Mouse (Mus musculus): ENCODE measurements around the gene Iqcg. TPM values are rescaled to one million over a fixed set of nuclear protein-coding genes. Genes with fewer than 3 reads are reported as not detected.

The Iqcg gene
- polyA plus RNA-seq, 1 experiment from 2014 or later, result 4.5 TPM

DNA sequence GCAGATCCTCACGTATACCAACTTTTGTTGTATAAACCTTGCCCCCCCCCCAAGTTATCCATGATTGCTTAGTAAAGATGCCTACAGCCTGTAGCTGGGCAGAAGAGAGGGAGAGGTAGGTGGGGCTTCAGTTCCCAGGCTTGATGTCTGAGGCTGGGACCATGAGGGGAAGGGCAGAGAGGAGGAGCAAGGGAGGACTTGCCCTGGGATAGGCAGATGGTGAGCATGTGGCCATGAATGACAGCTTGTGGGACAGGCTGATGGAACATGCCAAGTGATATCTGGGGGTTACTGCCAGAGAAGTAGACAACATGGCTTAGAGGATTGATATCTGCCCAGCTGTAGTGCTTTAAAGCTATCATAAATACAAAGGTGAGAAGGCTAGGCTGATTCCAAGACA is 8.0 kb downstream of the Iqcg start:
- Histone ChIP-seq H3K9ac (no peak overlapping the region), H3K27ac (no peak overlapping the region), H3K27me3 (no peaks in the 10 kb centered on the region), H3K9me3 (no peaks in the 10 kb centered on the region), H3K4me1 (no peaks in the 10 kb centered on the region), H3K4me2 (no peak overlapping the region), H3K36me3 (replicated peaks) (no peaks in the 10 kb centered on the region), H3K4me3 (replicated peaks) (no peak overlapping the region)
- 92% methylated on average over 1 of the region's 1 CpGs for WGBS
- ATAC-seq (ENCODE audit: low FRiP score), result no peak

DNA sequence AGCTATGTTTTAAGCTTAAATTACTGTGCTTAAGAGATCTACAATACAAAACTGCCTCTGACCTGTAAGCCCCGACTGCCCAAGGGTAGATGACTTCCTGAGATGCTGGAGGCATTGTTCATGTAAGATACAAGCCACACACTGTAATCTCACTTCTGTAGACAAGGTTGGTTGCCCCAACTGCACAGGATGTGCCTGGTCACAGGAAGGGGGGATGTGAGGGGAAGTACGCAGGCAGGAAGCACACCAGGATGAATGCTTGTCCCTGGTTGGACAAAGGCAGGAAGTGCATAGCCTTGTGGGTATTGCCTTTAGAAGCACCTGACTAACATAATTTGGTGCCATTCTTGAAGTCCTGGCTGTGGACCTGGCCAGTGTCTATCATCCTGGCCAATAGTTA is 12.8 kb downstream of the Iqcg start:
- H3K9ac ChIP-seq, result no peak overlapping the region
- no peak overlapping the region for H3K4me2 ChIP-seq
- no peak for ATAC-seq (ENCODE audit: low FRiP score)
- H3K36me3 ChIP-seq (replicated peaks), result no peaks in the 10 kb centered on the region
- no peak overlapping the region for H3K4me3 ChIP-seq (replicated peaks)
- H3K4me1 ChIP-seq, result no peaks in the 10 kb centered on the region
- H3K9me3 ChIP-seq, result no peaks in the 10 kb centered on the region
- 79% methylated on average over 2 of the region's 2 CpGs for WGBS
- no peaks in the 10 kb centered on the region for H3K27me3 ChIP-seq
- no peak overlapping the region for H3K27ac ChIP-seq

DNA sequence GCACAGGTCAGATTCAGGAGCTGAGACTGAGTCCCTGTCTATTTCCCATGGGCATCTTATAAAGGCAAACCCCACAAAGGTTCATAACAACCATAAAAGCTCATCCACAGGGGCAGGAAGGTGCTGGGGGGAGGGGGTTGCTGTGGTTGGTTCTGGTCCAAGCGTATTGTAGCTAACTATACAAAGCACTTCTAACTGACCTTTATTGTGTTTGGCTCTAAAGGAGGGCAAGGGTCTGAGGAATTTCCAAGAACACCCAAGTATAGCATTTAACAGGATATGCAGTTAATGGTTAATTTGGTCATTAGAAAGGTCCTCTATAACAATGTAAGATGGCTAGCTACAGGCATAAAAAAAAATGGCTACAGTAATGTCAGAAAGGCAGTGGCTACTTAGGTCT is 13.3 kb downstream of the Iqcg start:
- no peaks in the 10 kb centered on the region for H3K36me3 ChIP-seq (replicated peaks)
- H3K4me1 ChIP-seq, result no peaks in the 10 kb centered on the region
- whole genome bisulfite sequencing, result 71% methylated on average over 1 of the region's 1 CpGs
- H3K4me2 ChIP-seq, result no peak overlapping the region
- no peak overlapping the region for H3K4me3 ChIP-seq (replicated peaks)
- H3K27me3 ChIP-seq, result no peaks in the 10 kb centered on the region
- H3K27ac ChIP-seq, result no peak overlapping the region
- H3K9ac ChIP-seq, result no peak overlapping the region
- no peaks in the 10 kb centered on the region for H3K9me3 ChIP-seq
- no peak for ATAC-seq (ENCODE audit: low FRiP score)

DNA sequence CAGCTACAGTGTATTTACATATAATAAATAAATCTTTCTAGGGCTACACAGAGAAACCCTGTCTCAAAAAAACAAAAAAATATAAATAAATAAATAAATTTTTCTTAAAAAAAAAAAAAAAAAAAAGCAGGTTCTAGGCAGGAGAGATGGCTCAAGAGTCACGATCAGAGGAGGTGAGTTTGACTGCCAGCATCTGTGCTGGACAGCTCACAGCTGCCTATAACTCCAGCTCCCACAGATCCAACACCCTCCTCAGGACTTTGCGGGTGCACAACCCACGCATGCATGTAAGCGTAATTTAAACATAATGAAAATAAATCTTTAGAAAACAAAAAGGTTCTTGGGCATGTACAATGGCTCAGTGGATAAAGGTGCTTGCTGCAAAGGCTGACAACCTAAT is 20.0 kb downstream of the Iqcg start:
- no peaks in the 10 kb centered on the region for H3K36me3 ChIP-seq (replicated peaks)
- no peaks in the 10 kb centered on the region for H3K4me1 ChIP-seq
- H3K27me3 ChIP-seq, result no peaks in the 10 kb centered on the region
- no peak overlapping the region for H3K9ac ChIP-seq
- no peak overlapping the region for H3K4me3 ChIP-seq (replicated peaks)
- ATAC-seq (ENCODE audit: low FRiP score), result no peak
- H3K27ac ChIP-seq, result no peak overlapping the region
- H3K4me2 ChIP-seq, result no peak overlapping the region
- WGBS, result 83% methylated on average over 4 of the region's 4 CpGs
- H3K9me3 ChIP-seq, result no peaks in the 10 kb centered on the region

DNA sequence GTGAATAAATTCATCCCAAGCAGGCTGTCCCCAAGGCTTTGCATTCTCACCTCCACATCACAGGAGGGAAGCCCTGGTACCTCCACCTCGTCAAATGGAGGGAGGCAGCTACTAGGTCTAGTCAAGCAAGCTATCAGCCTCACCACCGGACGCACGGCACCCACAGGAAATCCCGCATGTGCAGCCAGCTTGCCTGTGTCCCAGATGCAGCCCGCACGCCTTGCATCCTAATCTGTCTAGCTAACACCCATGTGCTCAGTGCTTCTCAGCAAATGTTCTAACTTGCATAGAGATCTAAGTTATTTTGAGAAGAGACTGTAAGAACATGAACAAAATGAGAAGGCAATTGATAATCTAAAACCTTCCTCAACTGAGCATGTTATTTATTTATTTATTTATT is 29.7 kb downstream of the Iqcg start:
- Histone ChIP-seq H3K36me3 (replicated peaks) (no peaks in the 10 kb centered on the region), H3K9ac (no peak overlapping the region), H3K27me3 (no peaks in the 10 kb centered on the region), H3K4me3 (replicated peaks) (no peak overlapping the region), H3K9me3 (no peaks in the 10 kb centered on the region), H3K27ac (no peak overlapping the region), H3K4me1 (0 out of 2 replicates have a peak, but pooled peaks cover 3% of the 10 kb centered on the region), H3K4me2 (no peak overlapping the region)
- 95% methylated on average over 7 of the region's 7 CpGs for WGBS
- ATAC-seq (ENCODE audit: low FRiP score), result no peak

DNA sequence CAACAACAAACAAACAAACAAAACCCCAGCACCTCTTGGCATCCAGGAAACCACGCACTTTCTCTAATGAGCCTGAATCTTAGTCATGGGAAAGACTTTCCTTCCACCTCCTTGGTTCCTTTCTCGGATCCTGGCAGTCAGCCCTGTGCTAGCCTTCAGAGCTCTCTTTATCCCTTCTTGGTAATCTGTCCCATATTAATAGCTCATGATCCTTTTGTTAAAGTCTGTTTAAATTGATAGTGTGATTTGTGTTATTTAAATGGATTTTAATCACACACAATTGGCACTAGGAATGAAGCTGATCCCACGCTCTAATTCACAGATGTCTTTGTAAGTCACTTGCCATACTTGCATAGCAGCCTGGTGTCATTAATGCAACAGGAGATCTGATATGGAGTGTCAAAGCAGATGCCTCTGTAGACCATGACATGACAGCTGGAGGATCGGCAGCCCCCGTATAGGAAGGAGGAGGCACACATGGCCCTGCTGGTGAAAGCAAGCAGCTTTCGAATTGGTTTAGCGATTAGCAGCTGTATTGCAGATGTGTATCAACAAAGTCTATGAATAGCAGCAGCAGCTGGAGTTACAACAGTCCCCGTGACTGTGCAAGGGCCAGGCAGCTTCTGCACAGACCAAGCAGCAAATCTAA is 31.4 kb downstream of the Iqcg start:
- Histone ChIP-seq H3K4me3 (replicated peaks) (no peak overlapping the region), H3K36me3 (replicated peaks) (no peaks in the 10 kb centered on the region), H3K4me1 (0 out of 2 replicates have a peak, but pooled peaks cover 3% of the 10 kb centered on the region), H3K27me3 (no peaks in the 10 kb centered on the region), H3K9ac (no peak overlapping the region), H3K27ac (no peak overlapping the region), H3K4me2 (no peak overlapping the region), H3K9me3 (no peaks in the 10 kb centered on the region)
- no peak for ATAC-seq (ENCODE audit: low FRiP score)
- 80% methylated on average over 8 of the region's 8 CpGs for WGBS

DNA sequence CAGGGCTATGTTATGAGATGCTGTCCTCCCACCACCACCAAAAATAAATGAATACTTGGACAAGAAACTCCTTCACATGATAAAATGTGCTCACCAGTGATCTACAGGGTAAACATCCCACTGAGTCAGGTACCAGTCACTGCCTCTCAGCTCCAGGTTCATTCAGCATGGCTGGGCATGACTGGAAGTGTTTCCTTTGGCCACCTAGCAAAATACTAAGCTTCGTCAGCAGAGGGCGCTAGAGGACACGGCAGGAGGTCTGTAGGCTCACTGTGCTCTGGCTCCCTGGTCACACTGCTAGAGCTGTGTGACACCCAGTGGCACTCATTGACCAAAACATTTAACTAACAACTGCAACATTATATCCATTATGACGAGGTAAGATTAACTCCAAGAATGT is 32.3 kb downstream of the Iqcg start:
- Histone ChIP-seq H3K9me3 (no peaks in the 10 kb centered on the region), H3K27me3 (no peaks in the 10 kb centered on the region), H3K27ac (no peak overlapping the region), H3K4me3 (replicated peaks) (no peak overlapping the region), H3K36me3 (replicated peaks) (no peaks in the 10 kb centered on the region), H3K9ac (no peak overlapping the region), H3K4me1 (0 out of 2 replicates have a peak, but pooled peaks cover 3% of the 10 kb centered on the region), H3K4me2 (no peak overlapping the region)
- 6% methylated on average over 4 of the region's 4 CpGs for WGBS
- ATAC-seq (ENCODE audit: low FRiP score), result peak; percentile 71; the same call in 1 of the 2 replicates

DNA sequence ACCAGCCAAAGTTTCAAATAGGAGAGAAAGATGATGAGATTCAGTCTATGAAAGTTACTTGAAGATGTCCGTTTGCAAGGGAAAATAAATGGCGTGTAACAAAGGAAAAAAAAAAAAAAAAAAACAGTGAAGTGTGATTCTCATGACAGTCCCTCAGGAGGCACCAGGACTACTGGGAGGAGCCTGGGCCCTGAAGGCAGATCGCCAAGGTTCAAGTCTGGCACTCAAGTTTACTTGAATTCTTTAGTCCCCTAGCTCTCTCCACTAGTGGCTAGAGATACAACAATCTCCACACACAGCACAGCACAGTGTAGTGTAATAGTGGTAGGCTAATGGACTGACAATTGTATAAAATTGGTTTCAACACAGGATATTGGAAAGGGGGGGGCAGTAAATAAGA is 34.6 kb downstream of the Iqcg start:
- no peak overlapping the region for H3K4me2 ChIP-seq
- no peak for ATAC-seq (ENCODE audit: low FRiP score)
- H3K4me1 ChIP-seq, result 0 out of 2 replicates have a peak, but pooled peaks cover 3% of the 10 kb centered on the region
- no peak overlapping the region for H3K27ac ChIP-seq
- no peak overlapping the region for H3K9ac ChIP-seq
- 85% methylated on average over 3 of the region's 3 CpGs for WGBS
- H3K36me3 ChIP-seq (replicated peaks), result 0 out of 2 replicates have a peak, but pooled peaks cover 5% of the 10 kb centered on the region
- no peaks in the 10 kb centered on the region for H3K9me3 ChIP-seq
- no peaks in the 10 kb centered on the region for H3K27me3 ChIP-seq
- H3K4me3 ChIP-seq (replicated peaks), result no peak overlapping the region

DNA sequence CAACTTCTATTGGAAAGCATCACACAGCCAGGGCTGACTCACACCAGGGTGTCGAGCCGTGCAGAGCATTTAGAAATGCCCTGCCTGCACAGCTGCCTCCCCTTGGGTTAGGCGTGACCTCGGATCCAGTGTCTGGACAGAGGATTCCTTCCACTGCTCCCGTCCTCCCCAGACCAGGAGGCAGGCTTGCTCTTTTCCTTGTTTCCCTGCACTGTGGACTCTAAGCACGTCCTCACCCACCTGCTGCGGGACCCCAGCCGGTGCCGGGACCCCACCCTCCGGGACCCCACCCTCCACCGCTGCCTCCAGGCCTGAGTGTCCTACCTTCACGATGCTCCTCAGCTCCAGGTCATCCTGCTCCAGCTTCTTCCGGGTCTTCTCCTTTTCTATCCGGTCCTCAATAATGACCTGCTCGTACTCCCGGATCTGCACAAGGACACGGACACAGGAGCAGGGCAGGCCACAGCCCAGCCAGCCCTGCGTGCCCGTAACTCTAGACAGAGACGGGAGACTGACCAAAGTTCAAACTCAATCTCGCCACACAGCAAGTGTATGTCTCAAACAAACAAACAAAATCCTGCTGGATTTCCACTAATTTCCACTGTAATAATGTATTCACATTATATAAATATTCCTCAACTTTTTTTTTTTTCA is 36.8 kb downstream of the Iqcg start:
- 80% methylated on average over 21 of the region's 21 CpGs for WGBS
- no peak for ATAC-seq (ENCODE audit: low FRiP score)
- no peak overlapping the region for H3K27ac ChIP-seq
- no peak overlapping the region for H3K9ac ChIP-seq
- H3K36me3 ChIP-seq (replicated peaks), result peaks cover 9% of the 10 kb centered on the region; the same call in 1 of the 2 replicates
- no peaks in the 10 kb centered on the region for H3K4me1 ChIP-seq
- H3K9me3 ChIP-seq, result no peaks in the 10 kb centered on the region
- no peak overlapping the region for H3K4me2 ChIP-seq
- H3K27me3 ChIP-seq, result no peaks in the 10 kb centered on the region
- no peak overlapping the region for H3K4me3 ChIP-seq (replicated peaks)

DNA sequence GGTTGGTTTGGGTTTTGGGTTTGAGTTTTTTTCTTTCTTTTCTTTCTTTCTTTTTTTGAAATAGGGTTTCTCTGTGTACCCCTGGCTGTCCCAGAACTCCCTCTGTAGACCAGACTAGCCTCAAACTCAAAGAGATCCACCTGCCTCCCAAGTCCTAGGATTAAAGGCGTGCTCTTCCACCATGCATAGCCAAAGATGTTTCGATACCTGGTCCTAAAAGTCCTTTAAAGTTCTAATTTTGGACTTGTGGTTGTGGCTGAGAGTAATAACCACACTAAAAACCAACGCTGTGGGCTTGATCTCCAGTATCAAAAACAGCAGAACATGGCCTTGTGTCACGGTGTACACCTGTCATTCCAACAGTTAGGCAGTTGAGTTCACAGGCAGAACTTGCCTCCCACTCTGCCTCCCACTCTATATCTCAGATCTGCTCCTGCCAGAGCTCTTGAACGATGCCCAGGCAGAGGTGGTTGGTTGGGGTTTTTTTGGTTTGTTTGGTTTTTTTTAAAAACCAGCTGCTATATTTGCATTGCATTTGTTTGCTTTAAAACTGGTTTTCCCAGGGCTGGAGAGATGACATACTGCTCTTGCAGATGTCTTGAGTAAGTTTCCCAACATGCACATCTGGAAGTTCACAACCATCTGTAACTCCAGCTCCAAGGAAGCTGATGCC is 38.2 kb downstream of the Iqcg start:
- H3K4me1 ChIP-seq, result no peaks in the 10 kb centered on the region
- WGBS, result 95% methylated on average over 5 of the region's 5 CpGs
- H3K9me3 ChIP-seq, result no peaks in the 10 kb centered on the region
- H3K4me3 ChIP-seq (replicated peaks), result no peak overlapping the region
- no peak overlapping the region for H3K27ac ChIP-seq
- no peak for ATAC-seq (ENCODE audit: low FRiP score)
- H3K27me3 ChIP-seq, result no peaks in the 10 kb centered on the region
- peaks cover 22% of the 10 kb centered on the region for H3K36me3 ChIP-seq (replicated peaks)
- no peak overlapping the region for H3K9ac ChIP-seq
- no peak overlapping the region for H3K4me2 ChIP-seq

DNA sequence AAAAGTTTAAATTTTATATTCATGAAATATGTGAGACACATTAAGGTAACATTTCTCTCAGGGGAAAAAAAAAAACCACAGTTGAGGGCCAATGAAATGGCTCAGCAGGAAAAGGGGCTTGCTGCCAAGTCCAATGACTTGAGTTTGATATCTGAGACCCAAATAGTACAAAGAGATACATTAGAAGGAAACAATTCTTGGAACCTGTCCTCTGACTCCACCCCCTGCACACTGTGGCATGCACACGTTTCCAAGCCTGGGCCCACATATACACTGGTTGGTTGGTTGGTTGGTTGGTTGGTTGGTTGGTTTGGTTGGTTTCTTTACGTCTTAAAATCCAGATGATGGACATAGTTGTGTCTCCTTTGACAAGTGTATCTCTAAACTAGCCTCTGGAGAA is 40.0 kb downstream of the Iqcg start:
- no peaks in the 10 kb centered on the region for H3K9me3 ChIP-seq
- peaks cover 32% of the 10 kb centered on the region for H3K36me3 ChIP-seq (replicated peaks)
- no peak overlapping the region for H3K9ac ChIP-seq
- H3K27ac ChIP-seq, result no peak overlapping the region
- H3K4me2 ChIP-seq, result no peak overlapping the region
- 96% methylated on average over 2 of the region's 2 CpGs for WGBS
- no peaks in the 10 kb centered on the region for H3K4me1 ChIP-seq
- no peak overlapping the region for H3K4me3 ChIP-seq (replicated peaks)
- no peak for ATAC-seq (ENCODE audit: low FRiP score)
- no peaks in the 10 kb centered on the region for H3K27me3 ChIP-seq

DNA sequence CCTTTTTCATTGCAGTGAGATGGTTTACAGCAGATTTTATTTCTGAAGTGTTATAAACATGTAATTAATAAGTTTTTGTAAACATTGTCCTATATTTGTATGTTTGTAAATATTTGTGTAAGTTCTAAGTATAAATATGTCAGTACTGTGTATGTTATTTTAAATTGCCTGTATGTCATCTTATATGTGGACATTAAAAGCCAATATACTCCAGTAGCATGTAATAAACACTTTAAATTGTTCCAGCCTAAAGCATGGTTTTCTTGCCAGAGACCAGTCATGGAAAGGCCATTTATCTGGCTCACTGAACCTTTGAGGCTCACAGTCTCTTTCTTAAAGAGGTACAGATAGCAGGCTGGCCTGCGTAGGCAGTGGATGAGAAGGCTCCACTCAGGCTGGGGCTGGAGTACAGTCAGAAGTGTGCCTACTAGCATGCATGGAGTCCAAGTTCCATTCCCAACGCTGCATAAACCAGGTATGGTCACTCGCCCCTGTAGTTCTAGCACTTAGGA is 40.6 kb downstream of the Iqcg start:
- 95% methylated on average over 3 of the region's 3 CpGs for WGBS
- Histone ChIP-seq H3K4me2 (no peak overlapping the region), H3K4me3 (replicated peaks) (no peak overlapping the region), H3K9me3 (no peaks in the 10 kb centered on the region), H3K9ac (no peak overlapping the region), H3K27me3 (no peaks in the 10 kb centered on the region), H3K36me3 (replicated peaks) (peaks cover 35% of the 10 kb centered on the region), H3K27ac (no peak overlapping the region), H3K4me1 (no peaks in the 10 kb centered on the region)
- ATAC-seq (ENCODE audit: low FRiP score), result no peak
